Mouse (Mus musculus) liver, postnatal 0 days (tissue): ENCODE data around the gene Gm20532.

Experiments used
- CTCF ChIP-seq: sonication (generic); IDR thresholded peaks from 2 replicates; pipeline ENCODE4 v1.5.1; 2016; ENCODE audit warnings: antibody characterized with exemption, low read depth
- EP300 ChIP-seq: IDR thresholded peaks from 2 replicates; pipeline ENCODE4 v1.6.1; 2016; ENCODE audit warnings: antibody characterized with exemption, low read depth, mild to moderate bottlenecking

DNA sequence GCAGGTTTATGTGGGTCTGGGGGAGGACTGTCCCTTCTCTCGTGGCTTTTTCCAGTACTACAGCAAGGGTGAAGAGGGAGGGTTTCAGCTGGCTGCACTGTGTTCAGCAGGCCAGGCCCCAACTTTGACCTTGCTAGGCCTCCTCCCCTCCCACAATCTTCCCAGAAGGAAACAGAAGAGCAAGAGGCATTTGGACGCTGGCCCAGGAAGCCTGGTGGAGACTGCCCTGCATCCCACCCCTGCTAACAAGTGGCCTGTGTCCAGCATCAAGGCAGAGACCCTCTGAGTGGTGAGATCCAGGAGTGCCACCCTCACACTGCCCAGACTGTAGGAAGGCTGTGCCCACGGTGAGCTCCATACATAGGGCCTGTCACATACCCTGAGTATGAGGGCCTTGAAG is 42.2 kb upstream of the Gm20532 start:
- TF ChIP-seq CTCF (no peak), EP300 (no peak)
